Mouse (Mus musculus) granulocyte monocyte progenitor cell, adult 5-6 weeks (primary cell): ENCODE measurements at regions not wholly inside any gene's neighbourhood (a gene's known extent, or its start where the extent isn't known, plus 50 kb on each side); places are given as distances from the start of the nearest gene placed in this dataset.
A peak's percentile ranks its signal among the peaks of the same experiment; 100 is the strongest.

Source experiments
- ATAC-seq: replicated peaks from 2 replicates; pipeline ENCODE4 v1.8.0; 2016; ENCODE audit warnings: mild to moderate bottlenecking, moderate TSS enrichment, inconsistent platforms; ENCODE audit not compliant: poor library complexity, severe bottlenecking

DNA sequence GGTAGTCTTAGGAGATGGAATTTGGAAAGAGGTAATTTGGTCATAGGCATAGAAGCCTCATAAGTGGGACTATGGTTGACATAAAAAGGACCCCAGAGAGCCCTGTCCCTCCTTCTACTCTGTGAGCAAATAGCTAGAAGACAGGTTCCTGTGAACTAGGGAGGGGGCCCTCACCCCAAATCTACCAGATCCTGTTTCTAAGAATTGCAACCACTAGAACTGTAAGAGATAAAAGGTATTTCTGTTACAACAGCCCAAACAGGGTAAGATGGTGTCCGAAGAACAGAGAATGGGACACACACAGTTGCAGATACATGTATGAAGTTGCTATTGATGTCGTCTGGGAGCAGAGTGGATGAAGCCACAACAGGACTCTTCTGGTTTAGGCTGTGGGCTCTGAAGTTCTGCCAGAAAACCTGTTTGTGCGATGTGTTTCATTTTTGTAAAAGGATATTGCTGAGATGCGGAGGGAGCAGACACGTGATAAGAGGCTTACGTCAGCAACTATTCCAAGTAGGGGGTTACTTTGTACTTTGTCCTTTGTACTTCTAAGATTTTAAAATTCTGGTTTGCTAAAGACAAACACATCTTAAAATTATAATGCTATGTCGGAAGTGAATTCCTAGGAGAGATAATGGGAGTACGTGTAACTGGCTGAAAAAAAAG, 164.0 kb downstream of the Usp46 start:
- ATAC-seq: no peak

DNA sequence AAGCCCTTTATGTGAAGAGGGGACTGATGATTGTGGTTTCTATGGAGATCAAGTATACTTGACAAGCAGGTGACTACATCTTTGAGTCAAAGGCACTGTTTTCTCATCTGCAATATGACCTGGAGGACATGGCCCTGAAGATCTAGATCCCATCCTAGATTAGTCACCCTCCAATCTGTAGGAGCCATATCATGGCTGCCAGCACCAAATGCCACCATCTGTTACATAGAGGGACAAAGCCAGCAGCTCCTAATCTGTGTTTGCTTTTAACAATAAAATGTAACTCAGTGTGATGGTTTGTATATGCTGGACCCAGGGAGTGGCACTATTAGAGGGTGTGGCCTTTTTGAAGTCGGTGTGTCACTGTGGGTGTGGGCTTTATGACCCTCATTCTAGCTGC, 156.1 kb downstream of the Usp46 start:
- ATAC-seq: no peak

DNA sequence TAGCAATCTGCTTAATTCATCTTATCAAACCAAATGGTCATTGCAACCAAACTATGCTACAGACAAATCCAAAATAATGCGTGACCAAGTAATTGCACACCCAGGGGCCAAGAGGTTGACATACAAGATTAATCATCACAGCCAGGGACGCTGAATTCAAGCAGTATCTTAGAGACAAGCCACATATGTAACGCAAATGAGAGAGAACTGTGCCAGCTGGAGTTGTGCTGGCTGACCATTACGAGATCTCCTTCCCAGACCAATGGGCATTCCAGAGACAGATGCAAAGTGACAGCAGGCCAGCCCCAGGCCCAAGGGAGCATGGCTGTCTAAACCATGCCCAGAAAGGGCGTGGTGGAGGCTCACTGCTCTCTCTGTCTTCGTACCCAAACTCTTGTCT, 155.1 kb downstream of the Usp46 start:
- no peak for ATAC-seq

DNA sequence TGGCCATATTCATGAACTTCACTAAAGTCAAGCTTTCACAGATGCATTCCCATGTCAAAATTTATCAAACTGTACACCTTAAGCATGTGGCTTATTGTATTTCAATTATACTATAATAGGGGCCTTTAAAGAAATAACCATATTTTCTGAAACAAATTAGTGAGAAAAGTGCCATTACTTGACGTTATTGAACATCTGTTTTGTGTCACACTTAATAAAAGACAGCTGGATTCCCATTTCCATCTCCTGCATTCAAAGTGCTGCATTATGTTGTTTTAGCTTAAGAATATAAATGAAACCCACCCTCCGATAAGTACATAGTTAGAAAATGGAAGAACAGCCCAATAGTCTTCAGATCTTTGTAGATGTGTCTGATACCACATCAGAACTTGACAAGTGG, 150.2 kb downstream of the Usp46 start:
- ATAC-seq: no peak

DNA sequence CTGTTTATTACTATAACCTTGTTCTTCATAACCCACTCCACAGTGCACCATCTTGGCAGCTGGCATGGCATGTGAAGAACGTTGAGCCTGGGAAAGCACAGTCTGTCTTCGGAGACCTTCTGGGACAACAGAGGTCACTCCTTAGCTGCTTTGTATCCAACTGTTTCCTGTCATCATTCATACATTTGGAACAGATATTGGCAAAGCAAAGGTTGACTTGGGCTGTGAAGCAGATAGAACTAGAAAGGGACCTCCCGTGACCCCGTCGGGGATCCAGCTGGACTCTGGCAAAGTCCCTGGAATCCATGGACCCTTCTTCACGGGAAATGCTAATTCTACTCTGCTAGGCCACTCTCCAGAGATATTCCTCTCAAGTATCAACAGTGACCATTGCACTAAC, 148.3 kb downstream of the Usp46 start:
- ATAC-seq: no peak

DNA sequence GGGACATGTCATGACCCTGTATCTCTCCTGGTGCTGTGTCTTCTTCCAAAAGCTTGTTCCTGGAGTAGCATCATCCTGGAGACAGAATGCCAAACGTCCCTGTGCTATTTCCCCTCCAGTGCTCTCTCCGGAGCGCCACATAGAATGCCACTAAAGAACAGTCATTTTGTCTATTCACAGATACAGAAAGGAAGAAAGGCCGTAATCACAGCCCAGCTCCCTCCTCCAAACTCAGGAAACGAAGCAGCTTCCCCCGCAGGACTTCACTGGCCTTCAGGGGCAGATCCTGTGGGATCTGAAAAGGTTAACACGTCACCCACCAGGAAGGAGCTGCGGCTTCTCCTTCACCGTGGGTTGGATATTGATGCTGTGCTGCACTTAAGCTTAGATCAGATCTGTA, 140.7 kb downstream of the Usp46 start:
- ATAC-seq: no peak

DNA sequence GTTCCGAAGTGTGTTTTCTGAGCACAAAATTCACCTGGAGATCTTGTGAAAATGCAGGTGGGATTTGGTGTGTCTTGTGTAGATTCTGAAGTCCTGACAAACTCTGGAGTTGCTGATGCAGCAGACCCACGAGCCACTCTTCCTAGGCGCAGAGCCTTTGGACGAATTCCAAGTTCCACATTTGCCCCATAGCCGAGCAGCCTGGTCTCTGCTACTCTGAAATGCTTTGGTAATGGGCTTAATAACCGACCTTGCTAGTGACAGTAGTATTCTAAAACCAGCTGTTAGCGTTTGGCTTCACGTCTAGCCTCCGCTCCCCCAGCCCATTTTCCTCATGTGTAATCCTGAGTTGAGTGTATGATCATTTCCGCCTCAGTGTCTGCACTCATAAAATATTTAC, 139.5 kb downstream of the Usp46 start:
- ATAC-seq: no peak

DNA sequence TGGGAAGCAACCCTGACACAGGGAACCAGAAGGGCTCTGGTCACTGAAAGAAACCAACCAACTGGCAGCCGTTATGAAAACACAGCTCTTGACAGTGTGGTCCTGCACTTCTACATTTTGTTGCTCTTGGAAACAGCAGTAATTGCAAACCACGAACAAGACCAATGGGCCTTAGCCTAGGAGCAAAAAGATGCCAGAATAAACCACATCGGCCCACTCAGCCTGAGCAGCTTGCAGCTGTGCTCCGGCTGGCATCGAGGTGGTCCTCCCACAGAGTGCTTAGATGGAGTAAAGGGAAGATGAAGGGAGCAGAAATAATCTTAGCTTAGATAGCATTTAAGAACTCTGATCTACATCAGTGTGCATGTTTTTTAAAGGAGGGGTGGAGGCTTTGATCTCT, 138.0 kb downstream of the Usp46 start:
- ATAC-seq: no peak

DNA sequence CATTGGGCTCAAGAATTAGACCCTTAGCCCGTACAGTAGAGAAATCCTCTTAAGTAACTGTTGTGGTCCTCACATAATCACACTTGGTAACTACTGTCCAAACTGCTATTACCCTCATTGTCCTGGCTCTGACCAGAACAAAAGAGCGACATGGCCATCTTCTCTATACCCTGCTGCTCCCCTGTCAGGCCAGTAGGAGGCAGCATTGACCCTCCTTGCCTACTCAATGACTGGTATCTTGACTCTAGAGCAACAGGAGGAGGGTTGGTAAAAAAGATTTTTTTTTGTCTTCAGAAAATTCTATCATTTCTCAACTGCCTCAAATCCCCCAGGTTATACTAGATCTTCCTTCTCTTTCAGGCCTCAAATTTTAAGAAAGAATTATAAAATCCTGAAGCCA, 130.4 kb downstream of the Usp46 start:
- peak; percentile 63 for ATAC-seq

DNA sequence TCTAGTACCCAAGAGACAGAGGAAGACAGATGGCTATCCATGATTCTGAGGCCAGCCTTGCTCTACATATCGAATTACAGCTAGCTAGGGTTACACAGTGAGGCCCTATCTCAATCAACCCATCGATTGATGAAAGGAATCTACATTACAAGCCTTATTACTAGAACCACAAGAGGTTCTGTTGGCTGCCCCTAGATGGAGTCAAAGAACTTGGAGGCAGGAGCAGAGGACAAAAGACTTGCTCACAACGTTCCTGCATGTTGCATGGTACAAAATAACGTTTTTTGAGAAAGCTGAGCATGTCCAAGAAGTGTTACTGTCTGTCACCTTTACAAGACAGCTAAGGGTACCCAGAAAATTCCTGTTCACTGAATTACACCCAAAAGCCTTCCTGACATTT, 129.8 kb downstream of the Usp46 start:
- no peak for ATAC-seq

DNA sequence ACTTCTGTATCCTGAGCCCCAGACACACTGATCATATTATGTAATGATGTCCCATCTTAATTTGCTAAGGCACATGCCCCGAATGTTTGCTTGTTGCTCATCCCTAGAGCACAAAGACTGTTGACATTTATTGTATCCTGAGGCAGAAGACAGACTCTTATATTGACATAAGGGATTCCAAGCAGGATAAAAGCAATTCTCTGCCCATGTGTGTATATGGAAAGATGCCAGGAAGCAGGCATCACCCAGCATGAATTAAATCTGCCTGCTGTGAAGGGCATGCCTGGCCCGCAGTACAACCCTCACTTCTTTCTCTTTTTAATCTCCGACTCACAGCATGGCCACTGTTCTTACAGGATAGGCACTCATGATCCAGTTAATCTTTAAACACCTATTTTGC, 125.3 kb downstream of the Usp46 start:
- no peak for ATAC-seq

DNA sequence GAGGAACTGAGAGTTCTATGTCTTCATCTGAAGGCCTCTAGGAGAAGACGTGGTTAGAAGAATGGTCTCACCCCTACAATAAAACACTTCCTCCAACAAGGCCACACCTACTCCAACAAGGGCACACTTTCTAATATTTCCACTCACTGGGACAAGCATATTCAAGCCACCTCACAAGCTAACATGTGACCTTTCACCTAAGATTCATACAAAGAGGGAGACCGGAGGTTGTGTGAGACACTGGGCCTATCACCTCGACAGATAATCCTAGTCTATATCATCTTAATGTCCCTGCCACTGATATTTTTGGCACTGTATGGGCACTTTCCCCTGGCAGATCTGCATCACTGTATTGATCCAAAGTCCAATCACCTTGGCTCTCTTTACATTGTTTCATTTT, 122.6 kb downstream of the Usp46 start:
- ATAC-seq: no peak

DNA sequence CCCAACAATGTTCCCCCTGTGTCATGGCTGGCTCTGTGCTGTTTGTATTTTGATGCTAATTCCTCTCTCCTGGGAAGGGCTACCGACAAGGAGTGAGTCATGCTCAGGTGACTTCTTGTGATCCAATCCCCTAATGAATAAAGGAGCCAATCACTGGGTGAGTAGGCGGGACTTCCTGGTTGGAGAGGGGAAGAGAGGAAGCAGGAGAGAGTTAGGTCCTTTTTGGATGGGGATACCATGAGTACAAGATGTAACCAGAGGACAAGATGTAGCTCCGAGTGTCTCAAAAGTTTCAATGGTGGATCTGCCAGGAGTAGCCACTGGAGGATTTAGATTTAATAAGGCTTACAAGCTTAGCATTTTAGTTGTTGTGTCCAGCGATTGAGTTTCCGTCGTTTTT, 122.1 kb downstream of the Usp46 start:
- no peak for ATAC-seq

DNA sequence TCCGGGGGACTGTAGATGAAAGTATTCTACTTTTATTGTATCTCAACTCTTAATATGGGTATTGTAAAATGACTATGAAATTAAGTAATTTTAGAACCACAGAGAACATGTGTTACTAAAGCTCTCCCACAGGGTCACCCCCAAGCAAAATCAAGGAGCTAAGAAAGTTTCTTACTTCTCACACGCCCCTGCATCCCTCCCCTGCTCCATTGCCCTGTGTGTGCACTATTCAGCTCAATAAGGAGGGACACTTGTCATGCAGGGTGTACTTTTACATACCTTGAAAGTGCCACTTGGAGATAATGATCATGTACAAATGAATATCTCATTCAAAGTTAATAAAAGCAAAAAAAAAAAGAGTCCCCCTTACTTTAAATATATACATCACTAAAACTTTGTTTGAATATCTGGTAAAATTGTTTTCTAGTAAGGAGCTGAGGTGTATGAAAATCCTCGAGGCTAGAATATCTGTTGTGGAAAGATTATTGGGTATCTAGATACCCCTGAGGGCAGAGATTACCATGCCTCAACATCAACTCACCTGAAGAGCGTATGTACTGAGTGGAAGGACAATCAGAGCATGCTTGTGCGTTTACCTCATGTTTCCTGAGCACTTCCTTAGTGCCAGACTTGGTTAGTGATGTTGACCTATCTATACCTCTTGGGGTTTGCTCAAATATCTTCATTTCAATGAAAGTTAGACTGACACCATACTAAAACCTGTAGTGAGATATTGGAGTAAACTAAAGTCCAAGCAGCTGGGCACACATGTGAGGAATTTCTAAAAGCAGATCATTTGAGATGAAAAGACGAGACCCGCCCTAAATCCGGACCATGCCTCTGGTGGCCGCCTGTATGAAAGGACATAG, 120.0 kb downstream of the Usp46 start:
- ATAC-seq: no peak
